Mouse (Mus musculus) E14TG2a.4 (cell line): ENCODE measurements around the gene Rfc5.

Source experiments
- CTCF ChIP-seq: conservative IDR thresholded peaks from 2 replicates; pipeline ENCODE4 v1.5.1; 2014; ENCODE audit warnings: low read length
- NANOG ChIP-seq: IDR thresholded peaks from 2 replicates; pipeline ENCODE4 v1.6.1; 2014; ENCODE audit warnings: borderline replicate concordance, low read length, mixed read lengths

GRCm38 (mm10) chr5:117355648-117356303 lies 33.1 kb downstream of the Rfc5 start:
- no peak for TF ChIP-seq NANOG
- TF ChIP-seq CTCF: 0 out of 2 replicates have a peak, but pooled peaks have one; percentile 4
